Mouse (Mus musculus): ENCODE results near the gene Grcc10.

The Grcc10 gene

GRCm38 (mm10) chr6:124756652-124757350 lies 15.6 kb upstream of the Grcc10 start:
- peak; percentile 91 for DNase-seq

GRCm38 (mm10) chr6:124755831-124756595 lies 14.8 kb upstream of the Grcc10 start, which contains the start of the genes Gm45234 and Atn1:
Gm45234 (minus strand) TSS chr6:124756021.
Atn1 (minus strand) TSS chr6:124756524.
- peak; percentile 78 for DNase-seq

DNA sequence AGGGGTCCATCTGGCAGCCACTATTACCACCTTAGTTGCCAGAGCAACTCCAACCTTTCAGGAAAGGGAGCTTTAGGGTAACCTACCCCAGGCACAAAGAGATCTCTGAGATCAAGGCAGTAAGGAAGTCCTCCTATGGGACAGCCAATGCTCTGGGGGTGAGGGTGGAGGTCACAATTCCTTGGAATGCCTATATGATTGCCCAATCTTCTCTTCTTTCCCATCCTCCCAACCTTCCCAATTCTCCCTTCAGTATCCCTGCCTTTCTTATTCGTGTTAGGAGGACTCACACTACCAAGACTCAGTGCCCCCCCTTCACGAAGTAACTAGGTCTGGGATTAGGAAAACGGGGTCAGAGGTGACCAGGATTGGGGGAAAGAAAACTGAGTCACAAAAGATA lies 14.1 kb upstream of the Grcc10 start:
- no peak for DNase-seq

DNA sequence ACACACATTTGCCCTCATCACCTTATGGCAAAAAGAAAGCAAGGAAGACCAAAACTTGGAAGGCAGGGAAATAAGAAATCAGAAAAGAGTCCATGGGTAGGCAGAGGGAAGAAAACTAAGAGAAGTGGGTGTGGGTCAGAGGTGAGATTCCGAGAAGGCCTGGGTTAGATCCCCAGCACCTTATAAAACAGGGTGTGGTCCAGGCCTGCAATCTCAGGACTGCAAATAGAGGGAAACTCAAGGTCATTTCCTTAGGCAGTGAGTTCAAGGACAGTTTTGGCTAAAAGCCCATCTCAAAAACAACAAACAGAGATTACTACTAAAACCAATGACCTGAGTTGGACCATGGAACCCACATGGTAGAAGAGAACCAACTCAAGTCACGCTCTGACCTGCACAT lies 12.7 kb upstream of the Grcc10 start:
- DNase-seq, result no peak

GRCm38 (mm10) chr6:124750405-124750804 lies 9.2 kb upstream of the Grcc10 start:
- DNase-seq, result no peak

DNA sequence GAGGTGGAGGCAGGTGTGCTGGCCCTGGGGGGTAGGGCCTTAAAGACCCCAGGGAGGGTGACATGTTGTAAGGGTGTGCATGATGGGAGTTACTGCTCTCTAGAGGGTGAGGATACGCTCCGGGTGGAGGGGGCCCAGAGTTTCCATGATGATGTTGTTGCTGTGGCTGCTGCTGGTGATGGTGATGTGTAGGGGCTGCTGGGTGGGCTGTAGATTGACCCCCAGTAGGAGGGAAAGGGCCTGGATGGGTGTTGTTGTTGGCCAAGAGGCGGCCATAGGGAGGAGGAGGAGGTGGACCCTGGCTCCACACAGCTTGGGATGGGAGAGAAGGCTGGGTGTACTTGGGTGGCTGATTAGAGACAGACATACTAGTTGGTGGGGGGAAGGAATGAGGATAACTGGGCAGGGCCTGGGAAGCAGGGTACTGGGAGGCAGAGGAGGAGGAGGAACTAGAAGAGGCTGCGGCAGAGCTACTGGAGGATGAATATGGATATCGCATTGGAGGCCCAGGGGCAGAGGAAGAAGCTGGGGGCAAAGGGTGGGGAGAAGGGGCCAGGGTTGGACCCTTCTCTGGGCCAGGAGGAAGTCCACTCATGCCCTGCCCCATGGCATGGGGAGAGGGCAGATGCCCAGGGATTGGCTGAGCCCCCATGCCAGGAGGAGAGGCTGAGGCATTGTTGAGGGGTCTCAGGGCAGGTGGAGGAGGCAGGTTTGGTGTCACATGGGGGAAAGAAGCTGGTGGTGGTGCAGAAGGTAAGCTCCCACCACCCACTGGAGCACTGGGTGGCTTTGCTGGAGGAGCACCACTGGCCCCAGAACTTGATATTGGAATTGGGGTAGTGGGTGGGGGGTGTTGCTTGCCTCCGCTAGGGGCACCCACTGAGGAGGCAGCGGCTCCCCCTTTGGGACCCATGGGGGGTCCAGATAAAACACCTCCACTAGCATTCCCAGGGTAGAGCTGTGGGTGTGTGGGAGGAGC lies 5.8 kb upstream of the Grcc10 start:
- no peak for DNase-seq

- no peak for DNase-seq
Measured at GRCm38 (mm10) chr6:124746296-124746605, 5.1 kb upstream of the Grcc10 start.

DNA sequence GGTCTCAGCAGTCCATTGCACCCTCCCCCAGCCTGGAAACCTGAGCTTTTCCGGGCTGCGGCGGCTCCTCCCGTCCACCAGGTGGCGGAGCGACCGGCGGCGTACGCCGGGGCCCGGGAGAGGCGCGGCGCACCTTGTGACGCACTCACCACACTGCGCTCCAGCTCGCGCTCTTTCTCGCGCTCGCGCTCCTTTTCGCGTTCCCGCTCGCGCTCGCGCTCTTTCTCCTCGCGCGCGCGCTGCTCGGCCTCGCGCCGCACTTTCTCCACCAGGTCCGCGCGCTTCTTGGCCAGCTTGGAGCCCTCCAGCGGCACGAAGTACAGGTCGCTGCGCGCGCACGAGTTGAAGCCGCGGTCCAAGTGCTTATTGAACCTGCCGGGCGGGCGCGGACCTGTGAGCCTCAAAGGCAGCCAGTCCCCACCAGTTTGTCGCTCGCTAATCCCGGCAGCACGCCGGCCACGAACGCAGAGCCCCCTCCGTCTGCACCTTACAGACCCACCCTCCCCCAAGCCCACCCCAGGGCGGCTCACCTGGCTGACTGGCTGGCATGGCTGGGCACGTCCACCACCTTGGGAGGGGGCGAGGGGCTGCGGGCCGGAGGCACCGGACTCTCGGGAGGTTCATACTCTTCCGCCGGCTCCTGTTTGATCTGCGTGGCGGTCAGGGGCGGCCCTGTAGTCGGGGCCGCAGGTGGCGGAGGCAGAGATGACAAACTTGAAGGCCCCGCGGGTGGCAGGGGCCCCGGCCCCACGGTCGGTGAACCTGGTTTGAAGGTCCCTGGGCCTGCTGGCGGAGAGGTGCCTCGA lies 4.5 kb upstream of the Grcc10 start:
- peak; percentile 98 for DNase-seq

DNA sequence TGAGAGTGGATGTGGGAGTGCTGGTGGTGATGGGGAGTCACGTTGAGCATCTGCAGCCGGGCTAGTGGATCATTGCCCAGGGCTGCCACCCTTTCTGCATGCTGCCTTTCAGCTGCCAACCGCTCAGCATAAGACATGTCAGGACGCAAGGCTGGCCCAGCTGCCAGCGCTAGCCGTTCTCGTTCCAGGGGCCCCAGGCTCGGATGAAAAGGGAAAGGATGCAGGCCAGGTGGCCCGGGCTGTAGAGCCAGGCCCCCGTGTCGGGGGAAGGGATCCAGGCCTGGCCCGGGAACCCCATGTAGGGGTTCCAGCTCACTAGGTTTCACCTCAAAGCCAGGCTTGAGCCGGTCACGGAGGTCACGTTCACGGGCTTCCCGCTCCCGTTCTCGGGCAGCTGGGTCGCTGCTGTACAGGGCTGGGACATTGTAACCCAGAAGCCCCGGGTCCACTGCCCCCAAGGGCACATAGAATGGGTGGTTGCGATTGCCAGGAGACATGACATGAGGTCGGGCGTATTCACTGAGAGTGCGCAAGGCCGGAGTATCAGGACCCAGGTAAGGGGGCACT lies 3.7 kb upstream of the Grcc10 start:
- DNase-seq, result no peak

- DNase-seq, result no peak
Measured at GRCm38 (mm10) chr6:124743647-124744046, 2.5 kb upstream of the Grcc10 start.

GRCm38 (mm10) chr6:124742839-124743514 lies 1.8 kb upstream of the Grcc10 start:
- DNase-seq, result no peak

- DNase-seq, result no peak
Measured at GRCm38 (mm10) chr6:124741842-124742241, 668 bp upstream of the Grcc10 start.

- no peak for DNase-seq
Measured at GRCm38 (mm10) chr6:124740211-124740887, 825 bp downstream of the Grcc10 start.

DNA sequence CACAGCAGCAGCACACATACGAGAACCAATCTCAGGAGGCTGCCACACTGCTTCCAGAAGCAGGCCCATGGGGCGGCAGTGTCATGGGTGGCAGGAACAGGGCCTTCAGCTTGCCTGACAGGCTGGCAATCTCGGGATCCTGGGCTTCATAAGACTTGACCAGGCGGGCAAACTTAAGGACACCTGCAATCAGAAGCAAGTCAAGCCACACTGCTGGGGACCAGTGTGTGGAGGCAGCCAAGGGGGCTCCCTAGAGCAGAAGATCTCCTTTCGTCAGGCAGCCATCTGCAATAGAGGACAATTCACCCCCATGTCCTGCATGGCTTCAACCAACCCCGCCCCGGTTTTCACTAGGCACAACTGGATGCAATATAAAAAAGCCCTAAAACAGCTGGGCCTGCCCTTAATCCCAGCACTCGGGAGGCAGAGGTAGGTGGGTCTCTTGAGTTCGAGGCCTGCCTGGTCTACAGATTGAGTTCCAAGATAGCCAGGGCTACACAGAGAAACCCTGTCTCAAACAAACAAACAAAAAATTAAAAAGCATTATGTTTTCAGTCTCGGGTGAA lies 1.9 kb downstream of the Grcc10 start:
- no peak for DNase-seq

DNA sequence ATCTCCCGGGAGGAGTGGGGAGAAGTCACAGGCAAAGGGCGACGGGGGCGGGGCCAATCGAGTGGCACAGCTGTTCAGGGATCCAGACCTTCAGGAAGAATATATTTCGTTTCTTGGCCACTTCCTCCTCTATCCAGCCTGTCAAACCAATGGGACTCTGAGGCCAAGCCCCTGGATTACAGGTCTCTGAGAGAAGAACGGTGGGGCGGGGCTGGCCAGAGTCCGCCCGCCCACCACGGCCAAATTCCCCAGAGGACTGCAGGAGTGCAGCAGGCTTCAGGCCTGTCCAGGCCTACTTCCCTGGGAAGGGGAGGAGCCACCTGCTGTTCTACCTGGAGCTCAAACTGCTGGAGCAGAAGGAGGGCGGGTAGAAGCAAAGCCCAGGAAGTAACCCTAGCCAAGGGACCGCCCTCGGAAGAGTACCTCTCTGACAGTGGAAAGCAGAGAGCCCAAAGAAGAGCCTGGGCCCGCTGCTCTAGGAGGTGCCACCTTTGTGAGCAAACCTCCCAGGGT lies 2.6 kb downstream of the Grcc10 start, which contains the start of gene Ptpn6:
Gene Ptpn6 (minus strand): TSS at position 204 of the 513 bp plus-strand sequence.
- DNase-seq, result no peak

DNA sequence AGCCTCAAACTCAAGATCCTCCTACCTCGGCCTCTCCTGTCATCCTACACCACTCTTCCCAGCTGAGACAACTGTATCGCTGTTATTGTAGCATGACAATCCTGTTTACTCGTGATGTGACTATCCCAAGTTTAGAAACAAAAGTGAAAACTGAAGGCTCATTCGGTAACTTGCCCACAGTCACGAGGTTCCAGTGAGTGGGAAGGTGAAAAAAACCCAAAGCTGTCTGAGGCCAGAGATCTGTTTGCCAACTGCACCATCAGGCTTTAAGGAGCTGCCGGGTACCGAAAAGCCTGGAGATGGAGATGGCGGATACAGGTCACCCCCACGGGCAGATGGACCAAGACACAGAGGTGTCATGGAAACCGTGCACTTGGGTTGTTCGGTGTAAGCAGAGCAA lies 4.1 kb downstream of the Grcc10 start:
- DNase-seq, result no peak

DNA sequence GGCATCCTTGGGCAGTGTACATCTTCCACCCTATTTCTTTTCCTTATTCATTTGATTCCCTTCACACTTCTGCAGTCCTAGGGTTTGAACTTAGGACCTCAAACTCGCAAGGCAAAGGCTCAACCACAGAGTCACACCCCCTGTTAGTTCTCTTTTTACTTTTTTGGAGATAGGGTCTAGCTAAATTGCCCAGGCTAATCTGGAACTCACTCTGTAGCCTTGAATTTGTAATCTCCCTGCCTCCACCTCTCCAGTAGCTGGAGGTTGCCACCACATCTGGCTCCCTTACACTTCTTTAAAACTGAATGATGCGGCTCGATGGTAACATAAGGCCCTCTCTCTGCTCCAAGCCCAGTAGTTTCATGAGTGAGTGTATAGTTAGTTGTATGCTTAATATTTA lies 6.8 kb downstream of the Grcc10 start:
- no peak for DNase-seq

DNA sequence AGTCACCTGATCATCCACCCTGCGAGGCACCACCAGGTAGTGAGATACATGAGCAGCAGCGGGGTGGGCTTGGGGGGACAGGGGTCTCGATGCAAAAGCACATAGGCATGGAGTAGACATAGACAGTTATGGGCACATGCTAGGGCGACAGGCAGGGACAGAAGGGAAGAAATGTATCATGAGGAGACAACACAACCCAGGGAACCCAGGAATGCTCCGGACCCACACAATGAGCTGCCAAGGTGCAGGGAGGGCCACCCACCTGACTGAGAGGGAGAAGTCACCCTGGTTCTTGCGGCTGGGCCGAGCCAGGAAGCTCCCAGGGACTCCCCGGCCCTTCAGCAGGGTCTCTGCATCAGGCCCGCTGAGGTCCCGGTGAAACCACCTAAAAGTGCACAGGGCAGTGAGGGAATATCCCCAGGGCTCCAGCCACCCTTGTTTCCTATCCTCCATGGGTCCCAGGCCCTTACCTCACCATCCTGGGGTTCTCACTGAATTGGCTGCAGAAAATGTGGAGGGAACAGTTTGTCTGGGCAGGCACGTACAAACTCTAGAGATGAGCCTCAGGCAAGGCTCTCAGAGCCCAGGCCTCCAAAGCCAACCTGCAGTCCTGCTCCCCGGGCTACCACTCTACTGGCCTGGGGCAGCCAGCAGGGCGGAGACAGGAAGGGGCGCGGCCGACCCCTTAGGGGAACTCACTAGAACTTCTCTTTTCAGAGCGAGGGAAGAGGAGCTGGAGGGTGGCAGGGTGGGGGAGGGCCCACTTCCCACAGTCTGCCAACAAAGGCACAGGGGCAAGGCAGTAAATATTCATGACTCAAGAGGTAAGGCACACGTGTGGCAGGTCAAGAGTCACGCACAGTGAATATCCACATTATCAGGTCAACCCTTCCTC lies 8.5 kb downstream of the Grcc10 start:
- DNase-seq, result no peak

GRCm38 (mm10) chr6:124731038-124731437 lies 10.1 kb downstream of the Grcc10 start:
- DNase-seq, result no peak

Data from retina, postnatal 1 day (tissue).